Mouse (Mus musculus) heart, postnatal 0 days (tissue): ENCODE results near the gene Kmt2c.

Experiments
- CTCF ChIP-seq: IDR thresholded peaks from 2 replicates; pipeline ENCODE4 v1.5.1; 2016; ENCODE audit warnings: antibody characterized with exemption, control low read depth, low read depth
- EP300 ChIP-seq: IDR thresholded peaks from 2 replicates; pipeline ENCODE4 v1.6.1; 2016; ENCODE audit warnings: antibody characterized with exemption, low read depth

GRCm38 (mm10) chr5:25529529-25530421, 31.2 kb upstream of the Kmt2c start:
- no peak for TF ChIP-seq CTCF
- TF ChIP-seq EP300 = peak; percentile 96
